Mouse (Mus musculus) G1E (cell line): Measurements from ENCODE around the gene Cdkl2.

Experiments
- CTCF ChIP-seq: IDR thresholded peaks from 2 replicates; pipeline ENCODE4 v1.5.1; 2012; ENCODE audit warnings: low read depth, low read length, inconsistent platforms, mixed read lengths
- GATA1 ChIP-seq: IDR thresholded peaks from 2 replicates; pipeline ENCODE4 v1.6.1; 2012; ENCODE audit warnings: borderline replicate concordance, low read length, inconsistent platforms, mixed read lengths
- GATA2 ChIP-seq: IDR thresholded peaks from 2 replicates; pipeline ENCODE4 v1.6.1; 2012; ENCODE audit warnings: low read depth, low read length, inconsistent platforms, borderline replicate concordance
- POLR2AphosphoS5 ChIP-seq: IDR thresholded peaks from 2 replicates; pipeline ENCODE4 v1.6.1; 2012; ENCODE audit warnings: low read depth, low read length, inconsistent platforms; ENCODE audit not compliant: insufficient replicate concordance
- TAL1 ChIP-seq: conservative IDR thresholded peaks from 2 replicates; pipeline ENCODE4 v1.6.1; 2012; ENCODE audit warnings: low read depth, low read length, inconsistent platforms, mixed read lengths

DNA sequence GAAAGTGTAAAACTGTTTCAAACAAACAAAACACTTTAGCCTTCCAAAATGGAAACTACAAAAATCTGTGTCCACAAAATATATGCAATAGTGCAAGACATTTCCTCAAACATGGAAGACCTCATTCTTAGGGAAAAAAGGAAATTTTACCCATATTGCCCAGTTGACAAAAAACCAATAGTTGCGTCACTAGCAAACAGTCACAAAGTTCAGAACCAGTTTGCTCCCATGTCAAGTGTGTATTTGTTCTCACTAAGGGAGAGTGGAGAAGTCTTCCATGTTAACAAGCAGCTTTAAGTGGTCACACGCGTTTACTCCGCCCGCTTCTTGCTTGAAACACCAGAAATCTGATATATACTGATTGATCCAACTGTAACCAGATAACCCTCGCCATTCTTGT lies 9.2 kb upstream of the Cdkl2 start:
- TF ChIP-seq CTCF (no peak), GATA1 (no peak), TAL1 (no peak), POLR2AphosphoS5 (no peak), GATA2 (no peak)
